Mouse (Mus musculus) left cerebral cortex, adult 2 months (tissue): Measurements from ENCODE around the gene Arid1a. TPM values are rescaled to one million over a fixed set of nuclear protein-coding genes. Genes with fewer than 3 reads are reported as not detected.

Experiments
- DNase-seq, 2 experiments: peaks; one replicate each; pipeline ENCODE4 v3.0.0; 2021 to 2022; ENCODE audit warnings: low spot score in 2 of 2, mixed read lengths in 1 of 2; ENCODE audit errors: extremely low spot score in 1 of 2
- H3K27ac ChIP-seq: fragments of 200-600 bp; 2 replicates; pipeline ENCODE4 v1.8.1; 2022
- H3K4me3 ChIP-seq: fragments of 200-600 bp; 2 replicates; pipeline ENCODE4 v1.8.1; 2022
- CTCF ChIP-seq: fragments of 200-600 bp; IDR thresholded peaks from 2 replicates; pipeline ENCODE4 v1.8.1; 2022; ENCODE audit warnings: antibody characterized with exemption, mild to moderate bottlenecking, moderate library complexity
- intact Hi-C: fragments of 180-260 bp; cut with DNase I; formaldehyde crosslinking; loops from one replicate; pipeline ENCODE4 v1.15.1; 2025
- microRNA-seq, 2 experiments: library from miRNA; unstranded; fragments of <30 nt; microRNA quantifications; one replicate each; pipeline ENCODE4 v1.2.0; 2021
- total RNA-seq, 2 experiments: library from RNA; stranded (reverse); gene quantifications; 2 replicates each; pipeline ENCODE4 v1.2.3; 2021

Gene Arid1a
- total RNA-seq, 2 experiments from 2014 or later = 90.9 to 98.6 TPM

DNA sequence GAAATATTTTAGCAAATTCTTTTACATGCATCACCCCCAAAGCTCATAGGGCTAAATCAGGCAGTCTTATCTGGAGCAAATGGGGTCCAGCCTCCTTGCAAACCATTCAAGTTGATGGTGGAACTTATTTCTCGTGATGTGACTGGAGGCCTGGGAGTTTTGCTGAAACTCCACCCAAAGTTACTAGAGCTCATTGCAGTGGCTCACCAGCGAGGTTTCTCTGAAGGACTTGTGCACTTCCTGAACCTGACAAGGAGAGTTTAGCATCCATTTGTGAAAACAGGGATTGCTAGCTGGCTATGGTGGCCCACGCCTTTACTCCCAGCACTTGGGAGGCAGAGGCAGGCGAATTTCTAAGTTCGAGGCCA, 122.5 kb downstream of the Arid1a start:
- intact Hi-C loops = no loop called here
- no peak for DNase-seq

GRCm38 (mm10) chr4:133633332-133634042, 123.1 kb downstream of the Arid1a start:
- peak; percentile 77 for TF ChIP-seq CTCF
- peak overlapping the region; percentile 76 for H3K27ac ChIP-seq
- DNase-seq = peak; percentile 89 to 93
- intact Hi-C loops = no loop called here
- H3K4me3 ChIP-seq = peak overlapping the region; percentile 70

More for the DNA sequence above, 122.5 kb downstream of the Arid1a start:
- TF ChIP-seq CTCF = no peak
- no peak overlapping the region for H3K27ac ChIP-seq
- H3K4me3 ChIP-seq = no peak overlapping the region

DNA sequence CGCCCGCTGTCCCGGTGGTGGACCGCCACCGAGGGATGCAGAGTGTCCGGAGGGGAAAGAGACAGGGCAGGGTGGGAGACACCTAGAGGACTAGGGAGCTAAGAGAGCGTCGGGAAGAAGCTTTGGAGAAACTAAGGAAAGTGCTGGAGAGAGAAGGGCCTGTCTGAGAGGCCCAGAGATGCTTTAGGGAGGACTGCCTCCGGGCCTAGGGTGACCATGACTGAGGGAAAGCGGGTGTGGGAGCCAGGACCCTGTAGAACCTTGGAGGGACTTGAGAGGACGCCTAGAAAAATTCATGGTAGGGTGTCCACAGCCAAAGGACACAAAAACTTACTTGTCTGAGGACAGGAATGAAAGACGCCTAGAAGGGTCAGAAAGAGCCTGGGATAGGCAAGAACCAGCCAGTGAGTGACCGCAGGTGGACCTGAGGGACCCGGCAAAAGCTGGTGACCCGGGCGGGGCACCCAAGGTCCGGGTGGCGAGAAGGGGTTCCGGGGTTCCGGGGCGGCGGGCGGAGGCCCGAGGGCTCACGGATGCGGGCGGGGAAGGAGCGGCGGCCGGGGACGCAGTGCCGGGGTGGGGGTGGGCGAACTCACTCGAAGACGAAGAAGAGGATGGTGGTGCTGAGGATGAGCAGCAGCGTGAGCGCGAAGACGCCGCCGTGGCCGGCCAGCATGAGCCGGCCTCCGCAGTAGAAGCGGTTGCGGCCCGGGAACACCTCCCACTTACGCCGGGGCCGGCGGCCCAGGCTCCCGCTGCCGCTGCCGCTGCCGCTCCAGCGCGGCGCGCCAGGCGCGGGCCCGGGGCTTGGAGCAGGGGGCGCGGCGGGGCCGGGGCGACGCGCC, 123.9 kb downstream of the Arid1a start:
- peak; percentile 27 to 35 for DNase-seq

DNA sequence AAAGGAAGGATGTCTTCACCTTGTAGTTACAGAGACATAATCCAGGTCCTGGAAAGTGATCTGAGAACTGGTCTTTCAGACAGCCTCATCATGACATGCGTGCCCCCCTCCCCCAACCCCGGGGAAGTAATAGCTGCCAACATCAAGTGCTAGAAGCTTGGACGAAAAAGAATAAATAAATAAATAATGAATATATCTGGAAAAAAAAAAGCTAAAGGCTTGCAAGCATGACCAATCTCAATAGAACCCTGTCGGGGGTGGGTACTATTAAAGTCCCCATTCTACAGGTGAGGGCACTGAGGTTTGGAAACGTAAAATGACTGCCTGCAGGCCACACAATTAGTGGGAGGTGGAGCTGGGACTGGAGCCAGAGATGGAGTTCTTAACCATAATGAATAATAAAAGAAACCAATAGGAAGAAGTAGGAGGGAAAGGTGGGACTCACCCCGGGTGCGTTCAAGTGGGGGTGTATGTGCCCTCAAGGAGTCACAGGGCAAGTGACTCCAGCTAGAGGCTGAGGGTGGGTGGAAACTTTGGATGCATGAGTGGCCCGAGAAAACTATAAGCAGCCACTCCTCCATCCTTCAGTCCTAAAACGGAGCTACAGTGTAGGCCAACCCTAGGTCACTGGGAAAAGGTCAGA, 124.7 kb downstream of the Arid1a start:
- H3K4me3 ChIP-seq = peak overlapping the region; percentile 70
- peak overlapping the region; percentile 15 for H3K27ac ChIP-seq
- intact Hi-C loops = no loop called here
- DNase-seq = no peak
- no peak for TF ChIP-seq CTCF

More for the DNA sequence above, 123.9 kb downstream of the Arid1a start:
- Histone ChIP-seq H3K27ac (peak overlapping the region; percentile 73), H3K4me3 (peak overlapping the region; percentile 70)
- intact Hi-C loops = no loop called here
- TF ChIP-seq CTCF = no peak

DNA sequence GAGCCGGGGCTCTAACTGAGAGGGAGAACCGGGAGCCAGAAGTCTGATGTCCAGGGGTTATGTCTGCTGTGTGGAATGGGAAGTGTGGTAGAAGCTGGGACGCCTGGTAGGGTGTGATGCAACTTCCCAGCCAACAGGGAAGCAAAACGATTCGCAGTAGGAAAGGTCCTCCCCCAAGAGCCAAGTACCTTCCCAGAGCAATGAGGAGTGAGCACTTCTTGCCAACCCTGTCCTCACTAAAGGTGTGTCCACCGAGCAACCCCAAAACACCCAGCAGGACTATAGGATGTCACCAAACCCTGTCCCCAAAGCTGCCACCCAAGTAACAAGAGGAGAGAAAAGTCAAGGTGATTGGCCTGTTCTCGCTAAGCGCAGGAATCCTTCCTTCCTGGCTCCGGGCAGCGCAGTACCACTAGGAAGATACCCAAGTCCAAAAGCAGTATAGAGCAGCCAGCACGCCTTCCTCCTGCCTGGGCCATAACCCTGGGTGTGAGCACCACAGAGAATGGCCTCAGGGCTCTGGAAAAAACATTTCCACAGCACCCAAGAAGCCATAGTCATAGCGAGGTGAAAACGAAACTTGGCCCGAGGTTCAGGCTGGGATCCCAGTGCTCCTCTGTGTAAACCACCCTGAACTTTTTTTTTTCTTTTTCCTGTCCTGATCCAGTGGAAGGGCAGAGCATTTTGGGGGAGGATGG, 125.3 kb downstream of the Arid1a start:
- no peak for TF ChIP-seq CTCF
- intact Hi-C loops = no loop called here
- no peak overlapping the region for H3K27ac ChIP-seq
- H3K4me3 ChIP-seq = no peak overlapping the region
- DNase-seq = no peak

DNA sequence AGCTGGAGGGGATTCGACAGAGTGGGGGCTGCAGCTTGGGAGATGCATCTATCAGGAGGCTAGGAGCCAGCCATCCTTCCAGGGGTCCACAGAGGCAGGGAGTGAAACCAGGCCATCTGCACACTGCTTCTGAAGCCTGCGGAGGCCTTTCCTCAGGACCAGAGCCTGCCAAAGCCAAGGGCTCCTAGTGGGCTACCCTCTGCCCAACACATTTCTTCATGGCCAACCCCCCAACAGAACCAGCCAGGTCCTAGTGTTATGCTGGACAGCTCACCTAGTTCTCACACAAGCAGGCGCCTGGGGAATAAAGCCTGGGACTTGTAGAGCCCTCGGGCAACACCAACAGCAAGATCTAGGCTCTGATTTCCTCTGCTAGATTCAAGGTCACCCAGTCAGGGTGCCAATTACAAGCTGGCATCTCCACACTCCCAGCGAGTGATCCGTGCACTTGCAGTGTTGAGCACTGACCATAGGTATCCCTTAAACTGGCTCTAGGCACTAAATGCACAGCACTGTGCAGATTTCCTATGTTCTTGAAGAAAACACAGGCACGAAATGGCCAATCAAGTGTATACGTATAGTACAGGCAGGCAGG, 126.1 kb downstream of the Arid1a start:
- DNase-seq = no peak
- Histone ChIP-seq H3K4me3 (no peak overlapping the region), H3K27ac (no peak overlapping the region)
- intact Hi-C loops = no loop called here
- TF ChIP-seq CTCF = no peak

DNA sequence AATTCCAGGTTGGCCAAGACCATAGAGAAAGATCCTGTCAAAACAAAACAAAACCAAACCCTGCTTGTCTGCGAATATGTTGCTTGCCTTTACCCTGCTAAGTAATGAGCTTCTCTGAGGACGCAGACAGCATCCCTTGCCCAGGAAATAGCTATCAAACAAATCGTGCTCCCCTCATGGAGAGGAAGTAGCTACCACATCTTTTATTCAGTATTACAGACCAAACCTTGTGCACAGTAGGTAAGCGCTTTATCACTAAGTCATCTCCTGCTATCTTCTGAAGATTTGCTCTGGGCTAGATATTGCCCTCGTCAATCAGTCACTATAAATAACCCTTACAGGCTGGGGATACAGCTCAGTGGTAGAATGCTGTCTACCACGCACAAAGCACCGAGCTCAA, 127.4 kb downstream of the Arid1a start:
- no peak overlapping the region for H3K4me3 ChIP-seq
- TF ChIP-seq CTCF = no peak
- intact Hi-C loops = no loop called here
- no peak overlapping the region for H3K27ac ChIP-seq
- no peak for DNase-seq

Small RNA genes within 50 kb of the gene (microRNA-seq; reads per million reads assigned to microRNA genes)
- 0 reads per million in 2 experiments for gene Mir7227

Other genes with a start within 250 kb of the Arid1a start
- gene Kdf1, start 237.8 kb downstream of the Arid1a start, total RNA-seq = under 1 TPM in 1 of 2 experiments, not detected in 1; 0.28 TPM
- 100 to 1,000 TPM; 143 to 156 TPM for gene Nudc, start 210.8 kb downstream of the Arid1a start, total RNA-seq
- gene Nr0b2, start 203.4 kb downstream of the Arid1a start, total RNA-seq = not detected
- 1 to 10 TPM; 8.5 to 8.7 TPM for gene Gpatch3, start 182.0 kb downstream of the Arid1a start, total RNA-seq
- gene Gpn2, start 172.4 kb downstream of the Arid1a start, total RNA-seq = 10 to 100 TPM in 1 of 2 experiments, 1 to 10 TPM in 1; 9.4 to 12.3 TPM
- 1 to 10 TPM; 1.7 to 2.6 TPM for gene Sfn, start 154.6 kb downstream of the Arid1a start, total RNA-seq
- 10 to 100 TPM; 33.2 to 36.8 TPM for gene Zdhhc18, start 106.6 kb downstream of the Arid1a start, total RNA-seq
- 1 to 10 TPM; 7.9 to 8.1 TPM for gene Pigv, start 84.1 kb downstream of the Arid1a start, total RNA-seq
- 10 to 100 TPM; 11.8 to 12.6 TPM for gene Rps6ka1, start 131.0 kb upstream of the Arid1a start, total RNA-seq
- gene Hmgn2, start 211.9 kb upstream of the Arid1a start, total RNA-seq = 10 to 100 TPM; 87.8 to 99.8 TPM
- gene Dhdds, start 244.1 kb upstream of the Arid1a start, total RNA-seq = 10 to 100 TPM; 61.4 to 62.2 TPM